Mouse (Mus musculus): ENCODE data around the gene Dicer1. TPM values are rescaled to one million over a fixed set of nuclear protein-coding genes. Genes with fewer than 3 reads are reported as not detected.

Dicer1 gene
- polyA plus RNA-seq, 1 experiment: 28.6 TPM

DNA sequence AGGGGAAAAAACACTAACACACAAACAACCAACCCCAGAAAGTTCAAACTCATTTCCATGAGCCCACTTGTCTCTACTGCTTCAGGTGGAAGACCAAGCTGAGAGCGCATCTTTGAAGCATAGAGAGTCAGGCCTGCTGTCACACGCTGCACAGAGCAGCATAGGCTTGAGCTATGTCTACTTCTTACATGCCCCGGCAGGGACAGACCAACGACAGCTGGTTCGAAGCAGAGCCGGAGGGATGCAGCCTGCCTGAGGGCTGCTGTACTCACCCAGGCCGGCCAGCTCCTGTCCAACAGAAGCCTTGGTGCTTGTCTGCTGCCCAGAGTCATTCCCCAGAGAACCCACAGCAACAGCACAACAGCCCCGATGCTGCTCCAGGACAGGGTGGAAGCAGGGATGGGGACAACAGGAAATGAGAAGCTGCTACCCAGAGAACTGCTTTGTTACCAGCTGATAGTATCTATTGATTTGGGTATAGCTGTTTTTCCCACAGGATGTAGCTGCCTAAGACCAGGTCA lies 67.3 kb downstream of the Dicer1 start:
- no peak overlapping the region for H3K27ac ChIP-seq (ENCODE audit: insufficient read depth, low read depth, low read length)

DNA sequence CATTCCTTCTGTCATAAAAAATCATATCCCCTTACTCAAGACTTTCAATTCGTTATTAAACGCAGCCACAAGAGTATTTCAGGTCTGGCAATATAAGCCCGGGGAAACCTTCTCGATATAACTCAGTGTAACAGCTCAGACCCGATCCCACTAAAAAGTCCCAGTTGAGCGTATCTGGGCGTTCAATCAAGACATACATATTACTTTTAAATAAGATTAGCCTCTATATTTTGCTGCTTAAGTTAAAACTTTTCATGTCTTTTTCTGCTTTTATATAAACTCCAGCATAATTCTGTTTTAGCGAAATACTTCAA lies 72.0 kb downstream of the Dicer1 start:
- TF ChIP-seq CTCF (IDR thresholded peaks at IDR 0.05; ENCODE audit: low read depth, low read length): no peak
- TF ChIP-seq POLR2A (IDR thresholded peaks at IDR 0.05; ENCODE audit: borderline replicate concordance, low read depth, low read length): no peak
- no peak overlapping the region for H3K27ac ChIP-seq (ENCODE audit: insufficient read depth, low read depth, low read length)
- no peak overlapping the region for H3K4me3 ChIP-seq (ENCODE audit: insufficient read depth, low read length)
- no peaks in the 10 kb centered on the region for H3K4me1 ChIP-seq (ENCODE audit: control insufficient read depth, insufficient read depth, low read length)

More for the DNA sequence above, 67.3 kb downstream of the Dicer1 start:
- Histone ChIP-seq H3K4me3 (ENCODE audit: insufficient read depth, low read length) (no peak overlapping the region), H3K4me1 (ENCODE audit: control insufficient read depth, insufficient read depth, low read length) (no peaks in the 10 kb centered on the region)
- TF ChIP-seq POLR2A (IDR thresholded peaks at IDR 0.05; ENCODE audit: borderline replicate concordance, low read depth, low read length): no peak
- no peak for TF ChIP-seq CTCF (IDR thresholded peaks at IDR 0.05; ENCODE audit: low read depth, low read length)

- Histone ChIP-seq H3K4me3 (ENCODE audit: insufficient read depth, low read length) (no peak overlapping the region), H3K4me1 (ENCODE audit: control insufficient read depth, insufficient read depth, low read length) (no peaks in the 10 kb centered on the region), H3K27ac (ENCODE audit: insufficient read depth, low read depth, low read length) (no peak overlapping the region)
- TF ChIP-seq POLR2A (IDR thresholded peaks at IDR 0.05; ENCODE audit: borderline replicate concordance, low read depth, low read length): no peak
- no peak for TF ChIP-seq CTCF (IDR thresholded peaks at IDR 0.05; ENCODE audit: low read depth, low read length)
These were observed 72.5 kb downstream of the Dicer1 start for GRCm38 (mm10) chr12:104679121-104679818.

DNA sequence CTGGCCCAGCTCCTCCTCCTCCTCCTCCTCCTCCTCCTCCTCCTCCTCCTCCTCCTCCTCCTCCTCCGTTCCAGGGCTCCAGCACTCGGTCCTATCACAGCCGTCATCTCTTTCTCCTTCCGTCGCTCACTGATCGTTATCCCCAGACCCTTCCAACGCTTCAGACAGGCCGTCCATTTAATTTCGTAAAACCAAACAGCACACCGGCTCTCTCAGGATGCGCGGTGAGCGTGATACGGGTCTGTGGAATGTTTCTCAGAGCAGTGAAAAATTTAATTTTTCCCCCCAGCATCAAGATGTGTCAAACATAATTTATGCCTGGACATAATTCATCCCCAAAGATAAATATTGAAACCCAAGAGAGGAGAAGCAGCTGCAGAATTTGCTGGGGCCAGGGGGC lies 73.3 kb downstream of the Dicer1 start:
- Histone ChIP-seq H3K27ac (ENCODE audit: insufficient read depth, low read depth, low read length) (no peak overlapping the region), H3K4me1 (ENCODE audit: control insufficient read depth, insufficient read depth, low read length) (no peaks in the 10 kb centered on the region), H3K4me3 (ENCODE audit: insufficient read depth, low read length) (no peak overlapping the region)
- TF ChIP-seq CTCF (IDR thresholded peaks at IDR 0.05; ENCODE audit: low read depth, low read length) (no peak), POLR2A (IDR thresholded peaks at IDR 0.05; ENCODE audit: borderline replicate concordance, low read depth, low read length) (no peak)

DNA sequence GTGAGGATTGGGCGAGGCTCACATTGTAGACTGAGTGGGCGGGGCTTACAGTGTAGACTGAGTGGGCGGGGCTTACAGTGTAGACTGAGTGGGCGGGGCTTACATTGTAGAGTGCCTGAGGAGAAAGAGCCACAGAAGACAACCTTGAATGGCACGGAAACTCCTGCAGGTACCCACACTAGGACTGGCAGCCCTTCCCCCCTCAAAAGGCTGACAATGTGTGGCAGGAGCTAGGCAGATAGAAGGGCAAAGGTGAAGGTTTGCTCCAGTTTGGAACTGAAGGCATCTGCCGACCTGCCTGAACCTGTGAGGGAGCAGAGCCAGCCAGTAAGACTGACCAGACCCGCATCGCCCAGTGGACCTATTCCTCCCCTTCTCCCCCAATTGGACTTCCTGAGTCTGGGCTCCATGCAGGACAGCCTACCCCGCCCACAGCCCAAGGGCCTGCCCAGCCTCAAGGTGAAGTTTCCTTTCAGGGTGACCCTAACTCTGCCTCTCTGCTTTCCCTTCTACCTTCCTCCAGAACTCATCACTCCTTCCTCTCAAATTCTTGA lies 74.3 kb downstream of the Dicer1 start:
- TF ChIP-seq POLR2A (IDR thresholded peaks at IDR 0.05; ENCODE audit: borderline replicate concordance, low read depth, low read length) (no peak), CTCF (IDR thresholded peaks at IDR 0.05; ENCODE audit: low read depth, low read length) (no peak)
- Histone ChIP-seq H3K4me3 (ENCODE audit: insufficient read depth, low read length) (no peak overlapping the region), H3K4me1 (ENCODE audit: control insufficient read depth, insufficient read depth, low read length) (no peaks in the 10 kb centered on the region), H3K27ac (ENCODE audit: insufficient read depth, low read depth, low read length) (no peak overlapping the region)

DNA sequence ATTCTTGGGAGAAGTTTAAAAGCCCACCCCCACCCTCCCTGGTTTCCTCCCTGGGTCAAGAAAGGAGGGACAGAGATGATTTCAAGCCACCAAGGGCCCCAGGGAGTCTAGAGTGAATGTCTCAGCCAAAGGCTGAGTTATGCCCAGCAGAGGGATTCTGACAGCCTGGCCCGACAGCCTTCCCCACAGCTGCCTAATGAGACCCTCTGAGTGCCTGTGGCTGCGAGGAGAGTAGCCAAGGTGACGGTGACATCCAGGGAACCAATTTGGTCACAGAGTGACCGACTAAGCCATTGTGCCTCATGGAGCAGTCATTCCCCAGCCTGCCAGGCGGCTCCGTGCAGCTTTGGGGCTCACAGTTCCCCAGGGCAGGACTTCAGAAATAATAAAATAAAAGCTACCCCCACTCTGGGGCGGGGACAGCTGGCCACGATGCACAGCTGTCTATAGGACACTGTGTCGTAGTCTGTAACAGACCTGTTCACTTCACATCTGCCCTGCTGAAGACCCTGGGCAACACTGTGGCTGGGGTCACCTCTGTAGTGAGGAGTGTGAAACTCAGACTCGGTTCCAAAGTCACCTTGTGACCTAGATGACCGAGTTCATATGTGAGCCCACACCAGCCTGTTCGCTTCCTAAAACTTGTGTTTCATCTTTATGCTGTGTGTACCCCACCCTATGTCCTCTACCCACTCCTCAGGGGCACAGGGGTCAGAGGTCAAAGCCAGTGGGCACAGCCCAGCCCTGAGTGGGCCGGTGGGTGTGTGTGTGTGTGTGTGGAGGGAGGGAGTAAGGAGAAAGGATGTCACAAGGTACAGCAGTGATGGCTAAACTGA lies 75.0 kb downstream of the Dicer1 start:
- TF ChIP-seq POLR2A (IDR thresholded peaks at IDR 0.05; ENCODE audit: borderline replicate concordance, low read depth, low read length) (no peak), CTCF (IDR thresholded peaks at IDR 0.05; ENCODE audit: low read depth, low read length) (no peak)
- no peaks in the 10 kb centered on the region for H3K4me1 ChIP-seq (ENCODE audit: control insufficient read depth, insufficient read depth, low read length)

DNA sequence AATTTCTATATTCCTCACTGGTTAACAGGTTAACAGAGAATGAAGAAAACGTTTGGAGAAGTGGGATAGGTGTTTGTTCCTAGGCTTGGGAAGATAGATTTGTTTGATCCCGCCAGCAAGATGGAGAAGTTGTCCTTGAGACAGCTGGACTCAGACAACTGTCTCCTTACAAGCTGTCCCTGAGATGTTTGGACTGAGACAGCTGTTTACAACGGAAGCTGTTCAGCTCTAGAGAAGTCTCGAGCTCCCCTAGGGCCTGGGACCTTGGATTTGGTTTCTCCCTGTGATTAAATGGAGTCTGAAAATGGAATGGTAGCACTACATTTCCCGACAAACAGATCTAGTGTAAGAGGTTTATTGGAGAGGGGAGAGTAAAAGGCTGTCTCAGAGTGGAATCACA lies 78.8 kb downstream of the Dicer1 start:
- no peak overlapping the region for H3K27ac ChIP-seq (ENCODE audit: insufficient read depth, low read depth, low read length)
- TF ChIP-seq POLR2A (IDR thresholded peaks at IDR 0.05; ENCODE audit: borderline replicate concordance, low read depth, low read length): no peak
- TF ChIP-seq CTCF (IDR thresholded peaks at IDR 0.05; ENCODE audit: low read depth, low read length): no peak
- H3K4me3 ChIP-seq (ENCODE audit: insufficient read depth, low read length): no peak overlapping the region
- no peaks in the 10 kb centered on the region for H3K4me1 ChIP-seq (ENCODE audit: control insufficient read depth, insufficient read depth, low read length)

More for the DNA sequence above, 75.0 kb downstream of the Dicer1 start:
- Histone ChIP-seq H3K27ac (ENCODE audit: insufficient read depth, low read depth, low read length) (no peak overlapping the region), H3K4me3 (ENCODE audit: insufficient read depth, low read length) (no peak overlapping the region)

GRCm38 (mm10) chr12:104672406-104672805 lies 79.3 kb downstream of the Dicer1 start:
- no peak overlapping the region for H3K27ac ChIP-seq (ENCODE audit: insufficient read depth, low read depth, low read length)

GRCm38 (mm10) chr12:104667846-104668245 lies 83.9 kb downstream of the Dicer1 start:
- Histone ChIP-seq H3K4me1 (ENCODE audit: control insufficient read depth, insufficient read depth, low read length) (no peaks in the 10 kb centered on the region), H3K4me3 (ENCODE audit: insufficient read depth, low read length) (no peak overlapping the region), H3K27ac (ENCODE audit: insufficient read depth, low read depth, low read length) (no peak overlapping the region)
- TF ChIP-seq POLR2A (IDR thresholded peaks at IDR 0.05; ENCODE audit: borderline replicate concordance, low read depth, low read length) (no peak), CTCF (IDR thresholded peaks at IDR 0.05; ENCODE audit: low read depth, low read length) (no peak)

More at GRCm38 (mm10) chr12:104672406-104672805, 79.3 kb downstream of the Dicer1 start:
- no peak for TF ChIP-seq CTCF (IDR thresholded peaks at IDR 0.05; ENCODE audit: low read depth, low read length)
- no peak for TF ChIP-seq POLR2A (IDR thresholded peaks at IDR 0.05; ENCODE audit: borderline replicate concordance, low read depth, low read length)
- no peaks in the 10 kb centered on the region for H3K4me1 ChIP-seq (ENCODE audit: control insufficient read depth, insufficient read depth, low read length)
- H3K4me3 ChIP-seq (ENCODE audit: insufficient read depth, low read length): no peak overlapping the region

GRCm38 (mm10) chr12:104665951-104666350 lies 85.8 kb downstream of the Dicer1 start:
- Histone ChIP-seq H3K27ac (ENCODE audit: insufficient read depth, low read depth, low read length) (no peak overlapping the region), H3K4me3 (ENCODE audit: insufficient read depth, low read length) (no peak overlapping the region), H3K4me1 (ENCODE audit: control insufficient read depth, insufficient read depth, low read length) (no peaks in the 10 kb centered on the region)
- TF ChIP-seq CTCF (IDR thresholded peaks at IDR 0.05; ENCODE audit: low read depth, low read length): no peak
- no peak for TF ChIP-seq POLR2A (IDR thresholded peaks at IDR 0.05; ENCODE audit: borderline replicate concordance, low read depth, low read length)
